Mouse (Mus musculus): ENCODE measurements around the gene Wdfy2. TPM values are rescaled to one million over a fixed set of nuclear protein-coding genes. Genes with fewer than 3 reads are reported as not detected.
"Not testable (repeated sequence)": the region's sequence is repeated elsewhere in the genome, so short reads cannot be mapped to it uniquely, and the experiment has no call there.

The Wdfy2 gene
- polyA plus RNA-seq, 1 experiment from 2014 or later = 13.0 TPM

GRCm38 (mm10) chr14:62812765-62813164 lies 24.7 kb upstream of the Wdfy2 start:
- H3K4me3 ChIP-seq (replicated peaks; ENCODE audit: low read depth, low read length) = no peak overlapping the region
- H3K4me1 ChIP-seq (ENCODE audit: control insufficient read depth, insufficient read depth, low read length) = no peaks in the 10 kb centered on the region
- H3K36me3 ChIP-seq (ENCODE audit: control insufficient read depth, insufficient read depth, low read length) = no peaks in the 10 kb centered on the region
- no peak overlapping the region for H3K27ac ChIP-seq (replicated peaks; ENCODE audit: low read depth, low read length)
- WGBS = 75% methylated on average over 5 of the region's 5 CpGs
- H3K4me2 ChIP-seq (ENCODE audit: low read length) = no peak overlapping the region
- DNase-seq = no peak
- no peak overlapping the region for H3K9ac ChIP-seq (replicated peaks; ENCODE audit: low read length)
- no peaks in the 10 kb centered on the region for H3K27me3 ChIP-seq (ENCODE audit: control insufficient read depth, insufficient read depth, low read length)
- no peak for ATAC-seq (ENCODE audit: low FRiP score, low TSS enrichment)
- no peaks in the 10 kb centered on the region for H3K9me3 ChIP-seq (ENCODE audit: control insufficient read depth, low read length)

GRCm38 (mm10) chr14:62814567-62814966 lies 22.9 kb upstream of the Wdfy2 start:
- DNase-seq (no peak), ATAC-seq (ENCODE audit: low FRiP score, low TSS enrichment) (no peak)
- H3K9ac ChIP-seq (replicated peaks; ENCODE audit: low read length) = no peak overlapping the region
- H3K4me2 ChIP-seq (ENCODE audit: low read length) = no peak overlapping the region
- no peak overlapping the region for H3K27ac ChIP-seq (replicated peaks; ENCODE audit: low read depth, low read length)
- H3K27me3 ChIP-seq (ENCODE audit: control insufficient read depth, insufficient read depth, low read length) = no peaks in the 10 kb centered on the region
- WGBS = 70% methylated on average over 6 of the region's 6 CpGs
- no peaks in the 10 kb centered on the region for H3K36me3 ChIP-seq (ENCODE audit: control insufficient read depth, insufficient read depth, low read length)
- no peaks in the 10 kb centered on the region for H3K4me1 ChIP-seq (ENCODE audit: control insufficient read depth, insufficient read depth, low read length)
- no peaks in the 10 kb centered on the region for H3K9me3 ChIP-seq (ENCODE audit: control insufficient read depth, low read length)
- H3K4me3 ChIP-seq (replicated peaks; ENCODE audit: low read depth, low read length) = no peak overlapping the region

GRCm38 (mm10) chr14:62816827-62817226 lies 20.7 kb upstream of the Wdfy2 start:
- H3K9ac ChIP-seq (replicated peaks; ENCODE audit: low read length) = no peak overlapping the region
- no peaks in the 10 kb centered on the region for H3K36me3 ChIP-seq (ENCODE audit: control insufficient read depth, insufficient read depth, low read length)
- WGBS = 84% methylated on average over 4 of the region's 4 CpGs

GRCm38 (mm10) chr14:62825575-62826332 lies 11.7 kb upstream of the Wdfy2 start:
- ATAC-seq (ENCODE audit: low FRiP score, low TSS enrichment) (no peak), DNase-seq (no peak)
- no peaks in the 10 kb centered on the region for H3K4me1 ChIP-seq (ENCODE audit: control insufficient read depth, insufficient read depth, low read length)
- H3K4me3 ChIP-seq (replicated peaks; ENCODE audit: low read depth, low read length) = no peak overlapping the region
- no peaks in the 10 kb centered on the region for H3K27me3 ChIP-seq (ENCODE audit: control insufficient read depth, insufficient read depth, low read length)
- no peaks in the 10 kb centered on the region for H3K36me3 ChIP-seq (ENCODE audit: control insufficient read depth, insufficient read depth, low read length)
- 88% methylated on average over 8 of the region's 8 CpGs for WGBS
- no peak overlapping the region for H3K9ac ChIP-seq (replicated peaks; ENCODE audit: low read length)
- H3K4me2 ChIP-seq (ENCODE audit: low read length) = no peak overlapping the region
- H3K9me3 ChIP-seq (ENCODE audit: control insufficient read depth, low read length) = no peaks in the 10 kb centered on the region
- H3K27ac ChIP-seq (replicated peaks; ENCODE audit: low read depth, low read length) = no peak overlapping the region

More at GRCm38 (mm10) chr14:62816827-62817226, 20.7 kb upstream of the Wdfy2 start:
- H3K4me2 ChIP-seq (ENCODE audit: low read length) = no peak overlapping the region
- no peak overlapping the region for H3K27ac ChIP-seq (replicated peaks; ENCODE audit: low read depth, low read length)
- DNase-seq = no peak
- no peak overlapping the region for H3K4me3 ChIP-seq (replicated peaks; ENCODE audit: low read depth, low read length)
- no peaks in the 10 kb centered on the region for H3K27me3 ChIP-seq (ENCODE audit: control insufficient read depth, insufficient read depth, low read length)
- H3K4me1 ChIP-seq (ENCODE audit: control insufficient read depth, insufficient read depth, low read length) = no peaks in the 10 kb centered on the region
- no peak for ATAC-seq (ENCODE audit: low FRiP score, low TSS enrichment)
- no peaks in the 10 kb centered on the region for H3K9me3 ChIP-seq (ENCODE audit: control insufficient read depth, low read length)

- Histone ChIP-seq H3K36me3 (ENCODE audit: control insufficient read depth, insufficient read depth, low read length) (no peaks in the 10 kb centered on the region), H3K27me3 (ENCODE audit: control insufficient read depth, insufficient read depth, low read length) (no peaks in the 10 kb centered on the region), H3K27ac (replicated peaks; ENCODE audit: low read depth, low read length) (no peak overlapping the region), H3K4me2 (ENCODE audit: low read length) (no peak overlapping the region), H3K9ac (replicated peaks; ENCODE audit: low read length) (no peak overlapping the region), H3K4me3 (replicated peaks; ENCODE audit: low read depth, low read length) (no peak overlapping the region), H3K4me1 (ENCODE audit: control insufficient read depth, insufficient read depth, low read length) (no peaks in the 10 kb centered on the region), H3K9me3 (ENCODE audit: control insufficient read depth, low read length) (no peaks in the 10 kb centered on the region)
- ATAC-seq (ENCODE audit: low FRiP score, low TSS enrichment) (no peak), DNase-seq (no peak)
- 52% methylated on average over 6 of the region's 6 CpGs for WGBS
Observed at GRCm38 (mm10) chr14:62829291-62829690, 8.2 kb upstream of the Wdfy2 start.

GRCm38 (mm10) chr14:62831691-62832275 lies 5.7 kb upstream of the Wdfy2 start:
- 92% methylated on average over 3 of the region's 3 CpGs for WGBS
- Histone ChIP-seq H3K36me3 (ENCODE audit: control insufficient read depth, insufficient read depth, low read length) (no peaks in the 10 kb centered on the region), H3K4me2 (ENCODE audit: low read length) (no peak overlapping the region), H3K4me3 (replicated peaks; ENCODE audit: low read depth, low read length) (no peak overlapping the region), H3K9me3 (ENCODE audit: control insufficient read depth, low read length) (no peaks in the 10 kb centered on the region), H3K9ac (replicated peaks; ENCODE audit: low read length) (no peak overlapping the region), H3K4me1 (ENCODE audit: control insufficient read depth, insufficient read depth, low read length) (no peaks in the 10 kb centered on the region), H3K27me3 (ENCODE audit: control insufficient read depth, insufficient read depth, low read length) (no peaks in the 10 kb centered on the region), H3K27ac (replicated peaks; ENCODE audit: low read depth, low read length) (no peak overlapping the region)
- no peak for DNase-seq
- ATAC-seq (ENCODE audit: low FRiP score, low TSS enrichment) = no peak

GRCm38 (mm10) chr14:62833036-62833435 lies 4.4 kb upstream of the Wdfy2 start:
- H3K36me3 ChIP-seq (ENCODE audit: control insufficient read depth, insufficient read depth, low read length) = no peaks in the 10 kb centered on the region
- 83% methylated on average over 7 of the region's 7 CpGs for WGBS
- no peaks in the 10 kb centered on the region for H3K27me3 ChIP-seq (ENCODE audit: control insufficient read depth, insufficient read depth, low read length)
- H3K4me1 ChIP-seq (ENCODE audit: control insufficient read depth, insufficient read depth, low read length) = no peaks in the 10 kb centered on the region
- H3K4me3 ChIP-seq (replicated peaks; ENCODE audit: low read depth, low read length) = no peak overlapping the region
- H3K4me2 ChIP-seq (ENCODE audit: low read length) = no peak overlapping the region
- H3K27ac ChIP-seq (replicated peaks; ENCODE audit: low read depth, low read length) = no peak overlapping the region
- no peak overlapping the region for H3K9ac ChIP-seq (replicated peaks; ENCODE audit: low read length)
- no peak for ATAC-seq (ENCODE audit: low FRiP score, low TSS enrichment)
- DNase-seq = no peak
- H3K9me3 ChIP-seq (ENCODE audit: control insufficient read depth, low read length) = no peaks in the 10 kb centered on the region

- H3K4me1 ChIP-seq (ENCODE audit: control insufficient read depth, insufficient read depth, low read length) = peaks cover 2% of the 10 kb centered on the region; the same call in 1 of the 2 replicates
- no peak overlapping the region for H3K27ac ChIP-seq (replicated peaks; ENCODE audit: low read depth, low read length)
- no peaks in the 10 kb centered on the region for H3K27me3 ChIP-seq (ENCODE audit: control insufficient read depth, insufficient read depth, low read length)
- no peak for DNase-seq
- H3K4me2 ChIP-seq (ENCODE audit: low read length) = no peak overlapping the region
- no peak overlapping the region for H3K9ac ChIP-seq (replicated peaks; ENCODE audit: low read length)
- H3K36me3 ChIP-seq (ENCODE audit: control insufficient read depth, insufficient read depth, low read length) = no peaks in the 10 kb centered on the region
- 64% methylated on average over 3 of the region's 3 CpGs for WGBS
- ATAC-seq (ENCODE audit: low FRiP score, low TSS enrichment) = no peak
- H3K4me3 ChIP-seq (replicated peaks; ENCODE audit: low read depth, low read length) = no peak overlapping the region
- no peaks in the 10 kb centered on the region for H3K9me3 ChIP-seq (ENCODE audit: control insufficient read depth, low read length)
Observed at GRCm38 (mm10) chr14:62833541-62833940, 3.9 kb upstream of the Wdfy2 start.

GRCm38 (mm10) chr14:62835737-62836136 lies 1.7 kb upstream of the Wdfy2 start:
- H3K9ac ChIP-seq (replicated peaks; ENCODE audit: low read length); DNase-seq; H3K4me3 ChIP-seq (replicated peaks; ENCODE audit: low read depth, low read length); H3K4me2 ChIP-seq (ENCODE audit: low read length); H3K9me3 ChIP-seq (ENCODE audit: control insufficient read depth, low read length); H3K36me3 ChIP-seq (ENCODE audit: control insufficient read depth, insufficient read depth, low read length); ATAC-seq (ENCODE audit: low FRiP score, low TSS enrichment); H3K27me3 ChIP-seq (ENCODE audit: control insufficient read depth, insufficient read depth, low read length); H3K27ac ChIP-seq (replicated peaks; ENCODE audit: low read depth, low read length): not testable (repeated sequence)
- 82% methylated on average over 3 of the region's 3 CpGs for WGBS
- H3K4me1 ChIP-seq (ENCODE audit: control insufficient read depth, insufficient read depth, low read length) = peaks cover 18% of the 10 kb centered on the region
